Mouse (Mus musculus): ENCODE data around the gene Coa6. TPM values are rescaled to one million over a fixed set of nuclear protein-coding genes. Genes with fewer than 3 reads are reported as not detected.

The Coa6 gene
- polyA plus RNA-seq (2014; fragmentation: Nextera tagmentation; extraction: Ambion mirVana) = 45.1 and 52.7 TPM in 2 replicates

GRCm38 (mm10) chr8:126422174-126422919 is at the start of gene Coa6:
Gene Coa6, plus strand, starts transcription at chr8:126422515.
- peak within 1 kb of the TSS; percentile 81 for H3K9ac ChIP-seq (ENCODE audit: low read length)
- peaks cover 6% of the 10 kb centered on the region for H3K4me1 ChIP-seq (ENCODE audit: control insufficient read depth, insufficient read depth, low read length)
- under 1% methylated on average over 61 of the region's 61 CpGs for WGBS
- ATAC-seq (ENCODE audit: insufficient number of reproducible peaks, low FRiP score, low TSS enrichment, low read depth) = peak; percentile 96
- H3K4me3 ChIP-seq (ENCODE audit: low read depth, low read length) = peak within 1 kb of the TSS; percentile 83
- no peak within 1 kb of the TSS for H3K27ac ChIP-seq (replicated peaks; ENCODE audit: low read depth, low read length)
- DNase-seq (ENCODE audit: low spot score) = peak; percentile 99
- H3K9me3 ChIP-seq (ENCODE audit: control insufficient read depth, low read length) = no peaks in the 10 kb centered on the region
- H3K4me2 ChIP-seq (ENCODE audit: low read depth, severe bottlenecking) = peak within 1 kb of the TSS; percentile 90
- no peaks in the 10 kb centered on the region for H3K27me3 ChIP-seq (ENCODE audit: control insufficient read depth, insufficient read depth, low read length)
- H3K36me3 ChIP-seq (ENCODE audit: control insufficient read depth, insufficient read depth, low read length) = peaks cover 3% of the 10 kb centered on the region; the same call in 1 of the 2 replicates

GRCm38 (mm10) chr8:126379580-126379979 is 42.7 kb upstream of the Coa6 start:
- ATAC-seq (ENCODE audit: insufficient number of reproducible peaks, low FRiP score, low TSS enrichment, low read depth) (no peak), DNase-seq (ENCODE audit: low spot score) (no peak)
- Histone ChIP-seq H3K27ac (replicated peaks; ENCODE audit: low read depth, low read length) (no peak overlapping the region), H3K9ac (ENCODE audit: low read length) (no peak overlapping the region), H3K9me3 (ENCODE audit: control insufficient read depth, low read length) (no peaks in the 10 kb centered on the region), H3K36me3 (ENCODE audit: control insufficient read depth, insufficient read depth, low read length) (no peaks in the 10 kb centered on the region), H3K4me3 (ENCODE audit: low read depth, low read length) (no peak overlapping the region), H3K4me2 (ENCODE audit: low read depth, severe bottlenecking) (no peak overlapping the region), H3K4me1 (ENCODE audit: control insufficient read depth, insufficient read depth, low read length) (no peaks in the 10 kb centered on the region), H3K27me3 (ENCODE audit: control insufficient read depth, insufficient read depth, low read length) (no peaks in the 10 kb centered on the region)
- 86% methylated on average over 6 of the region's 6 CpGs for WGBS

- Histone ChIP-seq H3K36me3 (ENCODE audit: control insufficient read depth, insufficient read depth, low read length) (no peaks in the 10 kb centered on the region), H3K9ac (ENCODE audit: low read length) (no peak overlapping the region), H3K27me3 (ENCODE audit: control insufficient read depth, insufficient read depth, low read length) (no peaks in the 10 kb centered on the region), H3K27ac (replicated peaks; ENCODE audit: low read depth, low read length) (no peak overlapping the region), H3K4me2 (ENCODE audit: low read depth, severe bottlenecking) (no peak overlapping the region), H3K4me3 (ENCODE audit: low read depth, low read length) (no peak overlapping the region), H3K4me1 (ENCODE audit: control insufficient read depth, insufficient read depth, low read length) (no peaks in the 10 kb centered on the region), H3K9me3 (ENCODE audit: control insufficient read depth, low read length) (no peaks in the 10 kb centered on the region)
- DNase-seq (ENCODE audit: low spot score) = no peak
- 65% methylated on average over 2 of the region's 2 CpGs for WGBS
- ATAC-seq (ENCODE audit: insufficient number of reproducible peaks, low FRiP score, low TSS enrichment, low read depth) = no peak
Measured at GRCm38 (mm10) chr8:126380141-126380540, 42.2 kb upstream of the Coa6 start.

GRCm38 (mm10) chr8:126381299-126381698 is 41.0 kb upstream of the Coa6 start:
- Histone ChIP-seq H3K9me3 (ENCODE audit: control insufficient read depth, low read length) (no peaks in the 10 kb centered on the region), H3K4me2 (ENCODE audit: low read depth, severe bottlenecking) (no peak overlapping the region), H3K27me3 (ENCODE audit: control insufficient read depth, insufficient read depth, low read length) (no peaks in the 10 kb centered on the region), H3K36me3 (ENCODE audit: control insufficient read depth, insufficient read depth, low read length) (no peaks in the 10 kb centered on the region), H3K4me3 (ENCODE audit: low read depth, low read length) (no peak overlapping the region), H3K9ac (ENCODE audit: low read length) (no peak overlapping the region), H3K27ac (replicated peaks; ENCODE audit: low read depth, low read length) (no peak overlapping the region), H3K4me1 (ENCODE audit: control insufficient read depth, insufficient read depth, low read length) (no peaks in the 10 kb centered on the region)
- ATAC-seq (ENCODE audit: insufficient number of reproducible peaks, low FRiP score, low TSS enrichment, low read depth) = no peak
- WGBS = 82% methylated on average over 7 of the region's 7 CpGs
- DNase-seq (ENCODE audit: low spot score) = no peak

GRCm38 (mm10) chr8:126382216-126382615 is 40.1 kb upstream of the Coa6 start:
- Histone ChIP-seq H3K9me3 (ENCODE audit: control insufficient read depth, low read length) (no peaks in the 10 kb centered on the region), H3K27me3 (ENCODE audit: control insufficient read depth, insufficient read depth, low read length) (no peaks in the 10 kb centered on the region), H3K36me3 (ENCODE audit: control insufficient read depth, insufficient read depth, low read length) (no peaks in the 10 kb centered on the region), H3K4me3 (ENCODE audit: low read depth, low read length) (no peak overlapping the region), H3K4me1 (ENCODE audit: control insufficient read depth, insufficient read depth, low read length) (no peaks in the 10 kb centered on the region), H3K27ac (replicated peaks; ENCODE audit: low read depth, low read length) (no peak overlapping the region), H3K4me2 (ENCODE audit: low read depth, severe bottlenecking) (no peak overlapping the region), H3K9ac (ENCODE audit: low read length) (no peak overlapping the region)
- ATAC-seq (ENCODE audit: insufficient number of reproducible peaks, low FRiP score, low TSS enrichment, low read depth) = no peak
- DNase-seq (ENCODE audit: low spot score) = peak; percentile 51
- WGBS = 42% methylated on average over 14 of the region's 14 CpGs

GRCm38 (mm10) chr8:126382749-126383148 is 39.6 kb upstream of the Coa6 start:
- no peaks in the 10 kb centered on the region for H3K27me3 ChIP-seq (ENCODE audit: control insufficient read depth, insufficient read depth, low read length)
- ATAC-seq (ENCODE audit: insufficient number of reproducible peaks, low FRiP score, low TSS enrichment, low read depth) (no peak), DNase-seq (ENCODE audit: low spot score) (peak; percentile 34)
- H3K4me3 ChIP-seq (ENCODE audit: low read depth, low read length) = no peak overlapping the region
- H3K4me2 ChIP-seq (ENCODE audit: low read depth, severe bottlenecking) = no peak overlapping the region
- no peaks in the 10 kb centered on the region for H3K4me1 ChIP-seq (ENCODE audit: control insufficient read depth, insufficient read depth, low read length)
- H3K36me3 ChIP-seq (ENCODE audit: control insufficient read depth, insufficient read depth, low read length) = no peaks in the 10 kb centered on the region
- 70% methylated on average over 5 of the region's 5 CpGs for WGBS
- H3K9me3 ChIP-seq (ENCODE audit: control insufficient read depth, low read length) = no peaks in the 10 kb centered on the region
- H3K27ac ChIP-seq (replicated peaks; ENCODE audit: low read depth, low read length) = no peak overlapping the region
- H3K9ac ChIP-seq (ENCODE audit: low read length) = no peak overlapping the region

GRCm38 (mm10) chr8:126387566-126387965 is 34.7 kb upstream of the Coa6 start:
- DNase-seq (ENCODE audit: low spot score) = no peak
- no peaks in the 10 kb centered on the region for H3K9me3 ChIP-seq (ENCODE audit: control insufficient read depth, low read length)
- no peak overlapping the region for H3K4me3 ChIP-seq (ENCODE audit: low read depth, low read length)
- H3K4me1 ChIP-seq (ENCODE audit: control insufficient read depth, insufficient read depth, low read length) = no peaks in the 10 kb centered on the region
- WGBS = 82% methylated on average over 4 of the region's 4 CpGs
- no peaks in the 10 kb centered on the region for H3K36me3 ChIP-seq (ENCODE audit: control insufficient read depth, insufficient read depth, low read length)
- ATAC-seq (ENCODE audit: insufficient number of reproducible peaks, low FRiP score, low TSS enrichment, low read depth) = no peak
- H3K4me2 ChIP-seq (ENCODE audit: low read depth, severe bottlenecking) = no peak overlapping the region
- no peak overlapping the region for H3K9ac ChIP-seq (ENCODE audit: low read length)
- no peak overlapping the region for H3K27ac ChIP-seq (replicated peaks; ENCODE audit: low read depth, low read length)
- H3K27me3 ChIP-seq (ENCODE audit: control insufficient read depth, insufficient read depth, low read length) = no peaks in the 10 kb centered on the region

- DNase-seq (ENCODE audit: low spot score) (no peak), ATAC-seq (ENCODE audit: insufficient number of reproducible peaks, low FRiP score, low TSS enrichment, low read depth) (no peak)
- no peak overlapping the region for H3K27ac ChIP-seq (replicated peaks; ENCODE audit: low read depth, low read length)
- WGBS = 70% methylated on average over 2 of the region's 2 CpGs
- H3K9me3 ChIP-seq (ENCODE audit: control insufficient read depth, low read length) = no peaks in the 10 kb centered on the region
- H3K4me2 ChIP-seq (ENCODE audit: low read depth, severe bottlenecking) = no peak overlapping the region
- H3K9ac ChIP-seq (ENCODE audit: low read length) = no peak overlapping the region
- H3K27me3 ChIP-seq (ENCODE audit: control insufficient read depth, insufficient read depth, low read length) = no peaks in the 10 kb centered on the region
- no peak overlapping the region for H3K4me3 ChIP-seq (ENCODE audit: low read depth, low read length)
- no peaks in the 10 kb centered on the region for H3K4me1 ChIP-seq (ENCODE audit: control insufficient read depth, insufficient read depth, low read length)
- H3K36me3 ChIP-seq (ENCODE audit: control insufficient read depth, insufficient read depth, low read length) = no peaks in the 10 kb centered on the region
Measured at GRCm38 (mm10) chr8:126391541-126391940, 30.8 kb upstream of the Coa6 start.

- Histone ChIP-seq H3K4me1 (ENCODE audit: control insufficient read depth, insufficient read depth, low read length) (no peaks in the 10 kb centered on the region), H3K36me3 (ENCODE audit: control insufficient read depth, insufficient read depth, low read length) (no peaks in the 10 kb centered on the region), H3K4me2 (ENCODE audit: low read depth, severe bottlenecking) (no peak overlapping the region), H3K9ac (ENCODE audit: low read length) (no peak overlapping the region), H3K27me3 (ENCODE audit: control insufficient read depth, insufficient read depth, low read length) (no peaks in the 10 kb centered on the region), H3K27ac (replicated peaks; ENCODE audit: low read depth, low read length) (no peak overlapping the region), H3K9me3 (ENCODE audit: control insufficient read depth, low read length) (no peaks in the 10 kb centered on the region), H3K4me3 (ENCODE audit: low read depth, low read length) (no peak overlapping the region)
- WGBS = 87% methylated on average over 9 of the region's 9 CpGs
- no peak for ATAC-seq (ENCODE audit: insufficient number of reproducible peaks, low FRiP score, low TSS enrichment, low read depth)
- no peak for DNase-seq (ENCODE audit: low spot score)
Measured at GRCm38 (mm10) chr8:126395386-126395785, 26.9 kb upstream of the Coa6 start.

All from limb, embryonic 11.5 days (tissue).